Mouse (Mus musculus) forebrain, embryonic 16.5 days (tissue): Measurements from ENCODE around the gene Gm27027. TPM values are rescaled to one million over a fixed set of nuclear protein-coding genes. Genes with fewer than 3 reads are reported as not detected.

Source experiments
- ATAC-seq: fragments of 200-750 bp; cut with Nextera tagmentation; 2 replicates; pipeline ENCODE4 v1.8.0; 2017; ENCODE audit warnings: mild to moderate bottlenecking, moderate library complexity
- H3K27ac ChIP-seq: fragments of 300-500 bp; sonication (generic); 2 replicates; pipeline ENCODE4 v1.5.1; 2014; ENCODE audit warnings: low read length, control low read depth
- H3K27me3 ChIP-seq: fragments of 300-500 bp; sonication (generic); replicated peaks from 2 replicates; pipeline ENCODE4 v1.6.1; 2014; ENCODE audit warnings: low read length; ENCODE audit not compliant: control insufficient read depth, insufficient read depth
- H3K36me3 ChIP-seq: fragments of 300-500 bp; sonication (generic); 2 replicates; pipeline ENCODE4 v1.6.1; 2014; ENCODE audit not compliant: control insufficient read depth, insufficient read depth
- H3K4me1 ChIP-seq: fragments of 300-500 bp; sonication (generic); replicated peaks from 2 replicates; pipeline ENCODE4 v1.6.1; 2014; ENCODE audit warnings: low read length; ENCODE audit not compliant: control insufficient read depth, insufficient read depth
- H3K4me2 ChIP-seq: fragments of 300-500 bp; sonication (generic); 2 replicates; pipeline ENCODE4 v1.6.1; 2014; ENCODE audit warnings: mild to moderate bottlenecking, low read length, control low read depth
- H3K4me3 ChIP-seq: fragments of 300-500 bp; sonication (generic); replicated peaks from 2 replicates; pipeline ENCODE4 v1.5.1; 2014; ENCODE audit warnings: mild to moderate bottlenecking, low read length, control low read depth
- H3K9ac ChIP-seq: fragments of 300-500 bp; sonication (generic); replicated peaks from 2 replicates; pipeline ENCODE4 v1.6.1; 2014; ENCODE audit warnings: low read depth, low read length, control low read depth
- H3K9me3 ChIP-seq: fragments of 300-500 bp; sonication (generic); 2 replicates; pipeline ENCODE4 v1.6.1; 2016; ENCODE audit warnings: low read length; ENCODE audit not compliant: control insufficient read depth
- WGBS: fragments of 180-500 bp; shearing (Covaris S2); extraction: QIAGEN DNeasy Blood & Tissue Kit; methylation state at CpG from one replicate; pipeline ENCODE4 v1.1.7; 2014; 5-methylcytosine and 5-hydroxymethylcytosine counted together
- polyA plus RNA-seq: library from polyadenylated mRNA; unstranded; fragments of >200 nt; fragmentation: Nextera tagmentation; extraction: Ambion mirVana; gene quantifications from 2 replicates; pipeline ENCODE4 v1.2.1, GENCODE M21; 2015

The Gm27027 gene
- polyA plus RNA-seq, 1 experiment from 2014 or later = not detected

DNA sequence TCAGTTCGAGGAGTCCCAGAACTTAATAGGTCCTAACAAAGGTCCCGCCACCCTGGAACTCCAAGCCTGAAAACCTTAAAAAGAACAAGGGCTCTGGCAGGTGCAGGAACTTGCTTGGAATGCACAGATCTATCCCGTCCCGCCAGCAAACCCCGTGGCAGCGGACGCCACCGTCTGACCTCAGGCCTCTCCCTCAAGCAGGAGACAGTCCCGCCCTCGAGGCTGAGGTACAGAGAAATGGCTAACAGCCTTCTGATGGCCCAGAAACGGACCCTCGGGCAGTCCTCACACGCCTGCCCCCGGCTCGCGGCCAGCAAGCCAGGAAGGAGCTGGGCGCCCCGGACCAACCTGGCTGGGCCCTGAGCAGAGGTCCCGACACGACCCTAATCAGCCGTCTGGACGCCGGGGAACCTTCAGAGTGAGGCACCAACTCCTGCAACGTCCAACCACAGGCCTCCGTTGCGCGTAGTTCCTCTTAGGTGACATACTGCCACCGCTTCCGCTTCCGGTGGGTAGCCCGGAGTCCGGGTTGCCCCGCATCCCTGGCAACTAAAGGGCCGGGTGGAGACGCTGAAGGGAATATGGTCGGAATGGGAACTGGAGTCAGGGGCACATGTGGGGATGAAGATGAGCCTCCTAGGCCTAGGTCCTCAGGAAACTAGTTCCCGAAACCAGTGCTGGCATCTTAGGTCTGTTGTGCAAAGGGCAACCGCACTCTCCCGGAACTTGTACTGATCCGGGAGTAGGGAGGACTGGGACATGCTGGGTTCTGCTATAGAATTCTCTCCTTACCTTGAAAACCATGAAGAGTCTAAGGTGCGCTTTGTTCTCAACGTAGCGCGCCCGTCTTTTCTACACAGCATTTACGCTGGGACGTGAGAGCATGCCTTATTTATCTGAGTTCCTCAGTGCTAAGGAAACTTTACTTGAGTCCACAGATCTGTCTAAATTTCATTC lies 14.5 kb upstream of the Gm27027 start, which contains the start of gene Alkbh3:
Gene Alkbh3, minus strand, starts transcription at position 473 of the 957 bp plus-strand sequence.
- H3K27me3 ChIP-seq = no peaks in the 10 kb centered on the region
- H3K9me3 ChIP-seq = no peaks in the 10 kb centered on the region; the same call in 1 of the 2 replicates
- no peak within 1 kb of the TSS for H3K27ac ChIP-seq
- H3K4me2 ChIP-seq = peak within 1 kb of the TSS; percentile 98
- peak within 1 kb of the TSS; percentile 95 for H3K9ac ChIP-seq
- H3K4me1 ChIP-seq = peaks cover 14% of the 10 kb centered on the region
- 4% methylated on average over 47 of the region's 47 CpGs for WGBS
- ATAC-seq = peak; percentile 100
- H3K4me3 ChIP-seq = peak within 1 kb of the TSS; percentile 96
- peaks cover 17% of the 10 kb centered on the region for H3K36me3 ChIP-seq

DNA sequence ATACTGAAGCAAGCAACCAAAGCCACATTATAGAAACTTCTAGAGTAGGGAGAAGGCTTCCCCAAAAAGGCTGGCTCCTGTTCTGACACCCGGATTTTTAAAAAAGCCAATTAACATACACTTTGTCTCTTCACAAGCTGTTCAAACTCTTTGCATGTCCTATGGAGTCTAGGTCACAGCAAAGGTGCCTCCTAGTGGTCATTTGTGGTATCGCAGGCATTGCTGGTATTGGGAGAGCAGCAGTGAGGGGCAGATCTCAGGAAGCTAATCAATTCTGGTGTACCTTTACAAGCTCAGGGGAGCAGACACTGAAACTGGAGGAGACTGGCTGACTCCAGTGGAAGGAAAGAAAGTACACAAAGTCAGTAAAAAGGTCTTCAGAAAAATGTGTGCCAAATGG lies 6.2 kb upstream of the Gm27027 start:
- 0% methylated on average over 2 of the region's 2 CpGs for WGBS
- Histone ChIP-seq H3K4me2 (no peak overlapping the region), H3K9me3 (no peaks in the 10 kb centered on the region), H3K36me3 (peaks cover 38% of the 10 kb centered on the region), H3K27me3 (no peaks in the 10 kb centered on the region), H3K4me1 (peaks cover 5% of the 10 kb centered on the region), H3K27ac (no peak overlapping the region), H3K4me3 (no peak overlapping the region), H3K9ac (no peak overlapping the region)
- peak; percentile 94 for ATAC-seq

DNA sequence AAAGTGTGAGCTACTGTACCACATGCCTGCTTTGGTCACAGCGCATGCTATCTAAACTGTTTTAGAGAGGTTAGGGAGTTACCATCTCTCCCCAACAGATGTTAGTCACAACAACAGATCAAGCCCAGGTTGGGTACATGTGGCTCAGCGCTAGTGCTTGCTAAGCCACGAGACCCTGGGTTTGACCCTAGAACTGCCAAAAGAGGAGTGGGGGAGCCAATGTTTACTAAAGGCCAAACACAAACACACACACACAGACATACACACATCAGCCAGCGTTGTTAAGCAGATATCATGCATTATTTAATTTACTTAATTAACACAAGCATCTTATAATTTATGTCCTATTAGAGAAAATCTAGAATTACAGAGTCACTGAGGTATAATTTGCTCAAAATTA lies 5.8 kb upstream of the Gm27027 start:
- H3K36me3 ChIP-seq = peaks cover 35% of the 10 kb centered on the region

DNA sequence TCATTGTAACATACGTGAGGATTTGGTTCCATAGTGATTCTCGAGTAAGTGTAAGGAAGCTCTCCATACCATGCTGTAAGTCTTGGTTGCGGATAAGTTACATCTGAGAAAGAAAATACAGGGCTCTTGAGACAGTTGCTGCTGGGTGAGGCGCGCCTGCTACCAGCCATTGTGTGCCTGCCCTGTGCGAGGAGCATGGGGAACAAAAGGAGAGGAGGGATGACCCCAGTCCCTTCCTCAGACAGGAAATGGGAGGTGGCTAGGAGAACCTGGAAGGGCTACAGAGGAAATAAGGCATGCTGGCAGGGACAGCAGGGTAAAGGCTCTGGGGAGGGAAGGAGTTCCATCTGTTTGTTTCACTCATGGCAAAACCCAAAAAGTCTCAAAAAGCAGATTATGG lies 5.3 kb upstream of the Gm27027 start:
- no peak overlapping the region for H3K27ac ChIP-seq
- no peaks in the 10 kb centered on the region for H3K9me3 ChIP-seq
- H3K36me3 ChIP-seq = peaks cover 31% of the 10 kb centered on the region
- WGBS = 88% methylated on average over 6 of the region's 6 CpGs
- peaks cover 5% of the 10 kb centered on the region for H3K4me1 ChIP-seq
- no peak overlapping the region for H3K4me3 ChIP-seq
- ATAC-seq = no peak
- H3K9ac ChIP-seq = no peak overlapping the region
- no peaks in the 10 kb centered on the region for H3K27me3 ChIP-seq
- no peak overlapping the region for H3K4me2 ChIP-seq

More for the DNA sequence above, 5.8 kb upstream of the Gm27027 start:
- Histone ChIP-seq H3K27ac (no peak overlapping the region), H3K4me2 (no peak overlapping the region), H3K9ac (no peak overlapping the region), H3K27me3 (no peaks in the 10 kb centered on the region), H3K4me1 (peaks cover 5% of the 10 kb centered on the region), H3K4me3 (no peak overlapping the region), H3K9me3 (no peaks in the 10 kb centered on the region)
- peak; percentile 64; the same call in 1 of the 2 replicates for ATAC-seq
- 69% methylated on average over 4 of the region's 4 CpGs for whole genome bisulfite sequencing

DNA sequence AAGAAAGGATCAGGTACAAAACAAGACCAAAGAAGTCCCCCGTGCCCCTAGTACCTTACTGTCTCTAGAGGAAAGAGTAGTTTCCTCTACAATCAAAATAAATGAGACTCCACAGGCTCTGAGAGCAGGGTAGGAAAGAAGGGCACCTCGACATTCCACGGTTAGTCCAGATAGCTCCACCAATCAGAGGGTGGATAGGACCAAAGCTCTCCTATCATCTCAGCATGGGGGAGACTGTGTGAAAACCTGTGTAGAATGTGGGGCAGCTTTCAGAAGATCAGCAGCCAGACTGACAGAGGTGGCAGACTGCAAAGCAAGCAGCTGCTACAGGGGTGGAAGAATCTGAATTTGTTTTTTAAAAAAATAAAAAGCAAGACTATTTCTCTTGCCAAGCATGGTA lies 3.3 kb downstream of the Gm27027 start:
- Histone ChIP-seq H3K9ac (no peak overlapping the region), H3K4me3 (no peak overlapping the region), H3K4me1 (peaks cover 24% of the 10 kb centered on the region), H3K36me3 (peaks cover 16% of the 10 kb centered on the region), H3K4me2 (peak overlapping the region; percentile 12), H3K27ac (peak overlapping the region; percentile 80), H3K9me3 (no peaks in the 10 kb centered on the region), H3K27me3 (no peaks in the 10 kb centered on the region)
- WGBS = 19% methylated on average over 3 of the region's 3 CpGs
- ATAC-seq = peak; percentile 68

DNA sequence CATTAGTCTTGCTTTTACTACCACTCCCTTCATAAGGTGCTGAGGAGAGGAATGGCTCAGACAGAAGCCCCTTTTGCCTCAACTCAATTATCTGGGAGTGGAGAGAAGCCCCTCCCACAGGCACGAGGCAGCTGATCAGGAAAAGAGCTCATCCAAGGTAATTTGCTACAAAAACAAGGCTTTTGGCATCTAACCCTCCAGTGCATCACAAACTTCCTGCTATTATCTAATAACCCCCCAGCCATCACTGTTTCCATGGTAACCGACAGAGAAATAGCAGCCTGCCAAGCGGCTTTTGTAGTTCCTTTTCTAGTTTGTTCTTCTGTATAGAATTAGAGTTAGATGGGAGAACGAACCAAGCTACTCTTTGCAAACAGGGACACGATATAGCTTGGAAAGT lies 3.9 kb downstream of the Gm27027 start:
- peaks cover 24% of the 10 kb centered on the region for H3K4me1 ChIP-seq
- H3K4me2 ChIP-seq = peak overlapping the region; percentile 14
- peaks cover 13% of the 10 kb centered on the region for H3K36me3 ChIP-seq
- H3K27me3 ChIP-seq = no peaks in the 10 kb centered on the region
- no peak overlapping the region for H3K9ac ChIP-seq
- H3K27ac ChIP-seq = peak overlapping the region; percentile 80
- H3K4me3 ChIP-seq = no peak overlapping the region
- WGBS = 8% methylated on average over 5 of the region's 5 CpGs
- peak; percentile 90 for ATAC-seq
- H3K9me3 ChIP-seq = no peaks in the 10 kb centered on the region

GRCm38 (mm10) chr2:93991336-93991735 lies 4.8 kb downstream of the Gm27027 start:
- peak overlapping the region; percentile 80 for H3K27ac ChIP-seq
- peaks cover 24% of the 10 kb centered on the region for H3K4me1 ChIP-seq
- no peak for ATAC-seq
- H3K4me2 ChIP-seq = no peak overlapping the region
- H3K9me3 ChIP-seq = no peaks in the 10 kb centered on the region
- peaks cover 13% of the 10 kb centered on the region for H3K36me3 ChIP-seq
- H3K4me3 ChIP-seq = no peak overlapping the region
- no peak overlapping the region for H3K9ac ChIP-seq
- no peaks in the 10 kb centered on the region for H3K27me3 ChIP-seq
- 89% methylated on average over 3 of the region's 3 CpGs for WGBS

- WGBS = 97% methylated on average over 2 of the region's 2 CpGs
- Histone ChIP-seq H3K4me2 (no peak overlapping the region), H3K9ac (no peak overlapping the region), H3K4me1 (peaks cover 23% of the 10 kb centered on the region), H3K4me3 (no peak overlapping the region), H3K9me3 (no peaks in the 10 kb centered on the region), H3K36me3 (peaks cover 10% of the 10 kb centered on the region), H3K27ac (no peak overlapping the region), H3K27me3 (no peaks in the 10 kb centered on the region)
- ATAC-seq = no peak
Observed at GRCm38 (mm10) chr2:93988440-93988839, 7.7 kb downstream of the Gm27027 start.

DNA sequence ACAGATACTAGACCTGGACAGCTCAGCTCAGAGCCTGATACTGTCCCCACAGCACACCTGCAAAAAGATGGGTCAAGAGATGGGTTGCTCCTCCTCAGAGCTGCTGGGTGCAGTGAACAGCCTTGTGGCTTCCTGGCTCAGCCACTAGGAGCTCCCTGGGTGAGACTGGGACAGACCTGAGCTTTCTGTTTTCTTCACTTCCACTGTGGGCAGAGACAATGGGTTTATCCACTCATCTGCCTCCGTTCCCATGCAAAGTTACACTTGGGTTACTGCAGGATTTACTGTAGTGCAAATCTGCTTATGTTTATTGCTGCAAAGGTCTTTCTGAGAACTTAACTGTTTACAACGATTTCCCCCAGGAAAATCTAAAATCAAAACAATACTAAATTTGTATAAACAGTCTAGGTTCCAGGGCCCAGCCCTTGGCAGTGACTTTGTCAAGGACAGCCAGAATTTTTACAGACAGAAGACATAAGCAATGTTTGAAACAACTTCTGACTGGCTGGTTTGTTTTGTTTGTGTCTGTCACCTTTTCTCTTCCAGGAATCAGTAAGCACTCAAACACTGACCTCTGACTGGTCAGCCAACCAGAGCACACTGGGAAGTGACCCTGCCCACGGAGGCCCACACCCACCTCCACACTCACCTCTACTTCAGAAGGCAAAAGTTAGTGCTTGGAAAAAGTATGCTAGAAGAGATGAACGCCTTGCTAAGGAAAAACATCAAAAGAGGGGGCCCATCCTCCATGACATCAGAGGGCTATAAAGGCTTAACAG lies 13.5 kb downstream of the Gm27027 start:
- Histone ChIP-seq H3K9ac (no peak overlapping the region), H3K4me3 (no peak overlapping the region), H3K36me3 (peaks cover 19% of the 10 kb centered on the region), H3K4me2 (no peak overlapping the region), H3K9me3 (no peaks in the 10 kb centered on the region), H3K4me1 (no peaks in the 10 kb centered on the region; the same call in 1 of the 2 replicates), H3K27me3 (no peaks in the 10 kb centered on the region), H3K27ac (no peak overlapping the region)
- ATAC-seq = no peak
- WGBS = 89% methylated on average over 4 of the region's 4 CpGs
